Mouse (Mus musculus) E14TG2a.4 (cell line): ENCODE data around the gene Klf9.

Source experiments
- H3K27me3 ChIP-seq: 2 replicates; pipeline ENCODE4 v1.6.1; 2014; ENCODE audit warnings: low read length, control low read depth; ENCODE audit not compliant: insufficient read depth
- H3K36me3 ChIP-seq: 2 replicates; pipeline ENCODE4 v1.6.1; 2014; ENCODE audit warnings: low read length, control low read depth; ENCODE audit not compliant: insufficient read depth
- H3K4me1 ChIP-seq: replicated peaks from 2 replicates; pipeline ENCODE4 v1.6.1; 2014; ENCODE audit warnings: low read depth, low read length, control low read depth
- H3K4me3 ChIP-seq: replicated peaks from 2 replicates; pipeline ENCODE4 v1.5.1; 2014; ENCODE audit warnings: mild to moderate bottlenecking, low read length
- H3K9me3 ChIP-seq: 2 replicates; pipeline ENCODE4 v1.6.1; 2014; ENCODE audit warnings: low read length, control low read depth
- CTCF ChIP-seq: conservative IDR thresholded peaks from 2 replicates; pipeline ENCODE4 v1.5.1; 2014; ENCODE audit warnings: low read length
- NANOG ChIP-seq: IDR thresholded peaks from 2 replicates; pipeline ENCODE4 v1.6.1; 2014; ENCODE audit warnings: borderline replicate concordance, low read length, mixed read lengths
- POU5F1 ChIP-seq: IDR thresholded peaks from 2 replicates; pipeline ENCODE4 v1.6.1; 2014; ENCODE audit warnings: low read length, borderline replicate concordance

Klf9 gene

GRCm38 (mm10) chr19:23178533-23178932, 37.5 kb downstream of the Klf9 start:
- Histone ChIP-seq H3K4me1 (peaks cover 57% of the 10 kb centered on the region), H3K27me3 (no peaks in the 10 kb centered on the region), H3K36me3 (no peaks in the 10 kb centered on the region), H3K9me3 (no peaks in the 10 kb centered on the region), H3K4me3 (no peak overlapping the region)
- TF ChIP-seq POU5F1 (no peak), CTCF (no peak), NANOG (no peak)

GRCm38 (mm10) chr19:23183493-23183892, 42.5 kb downstream of the Klf9 start:
- peaks cover 29% of the 10 kb centered on the region for H3K4me1 ChIP-seq
- no peak overlapping the region for H3K4me3 ChIP-seq
- TF ChIP-seq NANOG, result no peak
- TF ChIP-seq POU5F1, result no peak
- TF ChIP-seq CTCF, result no peak
- no peaks in the 10 kb centered on the region for H3K27me3 ChIP-seq
- H3K36me3 ChIP-seq, result 0 out of 2 replicates have a peak, but pooled peaks cover 5% of the 10 kb centered on the region
- no peaks in the 10 kb centered on the region for H3K9me3 ChIP-seq

GRCm38 (mm10) chr19:23184068-23184467, 43.0 kb downstream of the Klf9 start:
- H3K4me1 ChIP-seq, result peaks cover 26% of the 10 kb centered on the region
- 0 out of 2 replicates have a peak, but pooled peaks cover 5% of the 10 kb centered on the region for H3K36me3 ChIP-seq
- no peaks in the 10 kb centered on the region for H3K9me3 ChIP-seq
- H3K4me3 ChIP-seq, result no peak overlapping the region
- no peaks in the 10 kb centered on the region for H3K27me3 ChIP-seq
- no peak for TF ChIP-seq POU5F1
- TF ChIP-seq CTCF, result no peak
- TF ChIP-seq NANOG, result no peak

GRCm38 (mm10) chr19:23187732-23188131, 46.7 kb downstream of the Klf9 start:
- TF ChIP-seq CTCF, result no peak
- peaks cover 5% of the 10 kb centered on the region; the same call in 1 of the 2 replicates for H3K36me3 ChIP-seq
- H3K4me1 ChIP-seq, result peaks cover 28% of the 10 kb centered on the region
- no peak overlapping the region for H3K4me3 ChIP-seq
- no peaks in the 10 kb centered on the region for H3K27me3 ChIP-seq
- H3K9me3 ChIP-seq, result no peaks in the 10 kb centered on the region

GRCm38 (mm10) chr19:23188986-23189385, 48.0 kb downstream of the Klf9 start:
- Histone ChIP-seq H3K4me1 (peaks cover 35% of the 10 kb centered on the region), H3K36me3 (peaks cover 5% of the 10 kb centered on the region; the same call in 1 of the 2 replicates), H3K9me3 (no peaks in the 10 kb centered on the region), H3K4me3 (no peak overlapping the region), H3K27me3 (no peaks in the 10 kb centered on the region)
- TF ChIP-seq POU5F1, result no peak
- TF ChIP-seq CTCF, result no peak
- no peak for TF ChIP-seq NANOG

- Histone ChIP-seq H3K36me3 (peaks cover 2% of the 10 kb centered on the region; the same call in 1 of the 2 replicates), H3K4me3 (no peak overlapping the region), H3K27me3 (no peaks in the 10 kb centered on the region), H3K4me1 (peaks cover 34% of the 10 kb centered on the region), H3K9me3 (no peaks in the 10 kb centered on the region)
- TF ChIP-seq NANOG, result no peak
- TF ChIP-seq POU5F1, result no peak
Observed at GRCm38 (mm10) chr19:23189744-23190143, 48.7 kb downstream of the Klf9 start.

GRCm38 (mm10) chr19:23191486-23191885, 50.5 kb downstream of the Klf9 start:
- Histone ChIP-seq H3K4me3 (no peak overlapping the region), H3K4me1 (peaks cover 22% of the 10 kb centered on the region), H3K27me3 (no peaks in the 10 kb centered on the region), H3K36me3 (peaks cover 5% of the 10 kb centered on the region; the same call in 1 of the 2 replicates), H3K9me3 (no peaks in the 10 kb centered on the region)
- TF ChIP-seq NANOG (no peak), CTCF (no peak), POU5F1 (no peak)

GRCm38 (mm10) chr19:23193076-23193475, 52.0 kb downstream of the Klf9 start:
- H3K27me3 ChIP-seq, result no peaks in the 10 kb centered on the region

GRCm38 (mm10) chr19:23202106-23202505, 61.1 kb downstream of the Klf9 start:
- peaks cover 50% of the 10 kb centered on the region for H3K36me3 ChIP-seq
- H3K4me3 ChIP-seq, result no peak overlapping the region
- no peaks in the 10 kb centered on the region; the same call in 1 of the 2 replicates for H3K4me1 ChIP-seq
- H3K27me3 ChIP-seq, result no peaks in the 10 kb centered on the region
- no peak for TF ChIP-seq CTCF
- TF ChIP-seq POU5F1, result no peak
- TF ChIP-seq NANOG, result no peak
- peaks cover 12% of the 10 kb centered on the region for H3K9me3 ChIP-seq

More at GRCm38 (mm10) chr19:23193076-23193475, 52.0 kb downstream of the Klf9 start:
- no peak for TF ChIP-seq NANOG
- H3K4me3 ChIP-seq, result no peak overlapping the region
- H3K9me3 ChIP-seq, result no peaks in the 10 kb centered on the region
- H3K4me1 ChIP-seq, result peaks cover 22% of the 10 kb centered on the region
- peaks cover 8% of the 10 kb centered on the region; the same call in 1 of the 2 replicates for H3K36me3 ChIP-seq

- Histone ChIP-seq H3K9me3 (peaks cover 12% of the 10 kb centered on the region), H3K36me3 (peaks cover 54% of the 10 kb centered on the region), H3K4me3 (no peak overlapping the region), H3K27me3 (no peaks in the 10 kb centered on the region), H3K4me1 (no peaks in the 10 kb centered on the region; the same call in 1 of the 2 replicates)
- TF ChIP-seq CTCF, result no peak
- no peak for TF ChIP-seq POU5F1
- no peak for TF ChIP-seq NANOG
Observed at GRCm38 (mm10) chr19:23203505-23204053, 62.6 kb downstream of the Klf9 start.
